7 mouse cellular contexts compared by ENCODE assay signal in genomic region chr10:61273081-61273843, GRCm38 (mm10). TPM values are rescaled to one million over a fixed set of nuclear protein-coding genes. Genes with fewer than 3 reads are reported as not detected.
A peak's percentile ranks its signal among the peaks of the same experiment; 100 is the strongest.
DNase-seq lines count a peak whose midpoint lies in the region; ATAC-seq lines count a peak whose summit lies in the region.

TSS of gene Adamts14 (minus strand) at chr10:61273438.

- H3K4me2 ChIP-seq in neural tube, embryonic 13.5 days = peak within 1 kb of the TSS; percentile 94

- intact Hi-C loops in heart, postnatal 14 days (cut with DNase I) = loop anchor here (5.0 kb wide), 1 partner anchor 56 kb away; no protein-coding TSS in a partner anchor

- peak; percentile 73 for ATAC-seq in neural tube, embryonic 13.5 days (ENCODE audit: low read depth)

- peak within 1 kb of the TSS; percentile 73 for H3K9ac ChIP-seq in neural tube, embryonic 13.5 days

- peak; percentile 40 for DNase-seq in urinary bladder, adult 2 months (ENCODE audit: low spot score)
- no peak for DNase-seq in urinary bladder, adult 18-20 months (ENCODE audit: low spot score in 2 of 2)
- peak; percentile 73 for DNase-seq in embryonic facial prominence, embryonic 10.5 days (ENCODE audit: low spot score)
- DNase-seq in heart, postnatal 14 days = peak; percentile 65 to 70
- peak; percentile 40 for DNase-seq in liver
- no peak for DNase-seq in spleen, postnatal 14 days (ENCODE audit: low spot score in 2 of 2)

- H3K4me3 ChIP-seq in embryonic facial prominence, embryonic 10.5 days = peak within 1 kb of the TSS; percentile 71
- peak within 1 kb of the TSS; percentile 52 for H3K4me3 ChIP-seq in neural tube, embryonic 13.5 days

- no peaks in the 10 kb centered on the region for H3K9me3 ChIP-seq in embryonic facial prominence, embryonic 10.5 days
- no peaks in the 10 kb centered on the region for H3K9me3 ChIP-seq in neural tube, embryonic 13.5 days

- H3K4me1 ChIP-seq in embryonic facial prominence, embryonic 10.5 days = peaks cover 58% of the 10 kb centered on the region
- H3K4me1 ChIP-seq in neural tube, embryonic 13.5 days (replicated peaks) = peaks cover 20% of the 10 kb centered on the region

- H3K27ac ChIP-seq in embryonic facial prominence, embryonic 10.5 days (replicated peaks) = peak within 1 kb of the TSS; percentile 85
- H3K27ac ChIP-seq in neural tube, embryonic 13.5 days (replicated peaks) = no peak within 1 kb of the TSS

- peaks cover 48% of the 10 kb centered on the region for H3K27me3 ChIP-seq in embryonic facial prominence, embryonic 10.5 days (replicated peaks; ENCODE audit: low read depth, poor library complexity, severe bottlenecking)
- H3K27me3 ChIP-seq in neural tube, embryonic 13.5 days = peaks cover 35% of the 10 kb centered on the region

- WGBS in embryonic facial prominence, embryonic 10.5 days = under 1% methylated on average over 67 of the region's 75 CpGs
- under 1% methylated on average over 58 of the region's 75 CpGs for WGBS in neural tube, embryonic 13.5 days

- no peaks in the 10 kb centered on the region for H3K36me3 ChIP-seq in embryonic facial prominence, embryonic 10.5 days (replicated peaks)
- no peaks in the 10 kb centered on the region for H3K36me3 ChIP-seq in neural tube, embryonic 13.5 days

RNA-seq across cellular contexts. Expression of gene Adamts14, which starts in this region (rescaled TPM):
- polyA plus RNA-seq in urinary bladder, adult 2 months (2012; rRNA removed) = 1.3 and 1.9 TPM in 2 replicates
- 0.40 and 0.42 TPM in 2 replicates for polyA plus RNA-seq in embryonic facial prominence, embryonic 10.5 days (2016; fragmentation: Nextera tagmentation; extraction: Ambion mirVana)
- total RNA-seq in heart, postnatal 14 days (2021) = 1 to 10 TPM; 3.5 to 4.3 TPM
- polyA plus RNA-seq in neural tube, embryonic 13.5 days (2015; fragmentation: Nextera tagmentation; extraction: Ambion mirVana) = 0.36 and 0.60 TPM in 2 replicates

Comparison
In these comparisons a context has a peak if more than half of its experiments do, and no peak if none do; other contexts are left out.
1. DNase-seq: peak in urinary bladder, adult 2 months (single experiment), heart, postnatal 14 days (2 of 2) and liver (single experiment); none in urinary bladder, adult 18-20 months (0 of 2) and spleen, postnatal 14 days (0 of 2).
2. Peak in DNase-seq, H3K4me3 ChIP-seq and H3K27ac ChIP-seq in embryonic facial prominence, embryonic 10.5 days; RNA of the gene not detected or under 1 TPM.
3. Peak in ATAC-seq, H3K4me3 ChIP-seq, H3K9ac ChIP-seq and H3K4me2 ChIP-seq in neural tube, embryonic 13.5 days; RNA of the gene not detected or under 1 TPM.